Mouse (Mus musculus) ES-E14 (cell line): ENCODE measurements around the gene Gna15. TPM values are rescaled to one million over a fixed set of nuclear protein-coding genes. Genes with fewer than 3 reads are reported as not detected.

ENCODE experiments used
- DNase-seq: peaks from one replicate; pipeline ENCODE4 v3.0.0-alpha.2; 2013; ENCODE audit warnings: low read depth, low spot score
- H3K27ac ChIP-seq: 2 replicates; pipeline ENCODE4 v1.5.1; 2012; ENCODE audit warnings: low read depth, mild to moderate bottlenecking, low read length, moderate library complexity, mixed read lengths; ENCODE audit not compliant: poor library complexity, insufficient read depth, severe bottlenecking
- H3K36me3 ChIP-seq: 2 replicates; pipeline ENCODE4 v1.6.1; 2012; ENCODE audit warnings: mild to moderate bottlenecking, low read length, moderate library complexity, mixed read lengths; ENCODE audit not compliant: control insufficient read depth, poor library complexity, insufficient read depth, severe bottlenecking
- H3K4me1 ChIP-seq, 2 experiments: fragments of 150-350 bp in 1 of 2; sonication (generic) in 1 of 2; 2 replicates each; pipeline ENCODE4 v1.6.1; 2012; ENCODE audit warnings: low read length in 2 of 2, mild to moderate bottlenecking in 1 of 2, mixed read lengths in 1 of 2; ENCODE audit not compliant: control insufficient read depth in 2 of 2, insufficient read depth in 2 of 2, poor library complexity in 1 of 2
- H3K4me3 ChIP-seq, 2 experiments: fragments of 150-350 bp in 1 of 2; sonication (generic) in 1 of 2; 2 replicates each; pipeline ENCODE4 v1.5.1; 2012; ENCODE audit warnings: low read length in 2 of 2, low read depth in 1 of 2, mild to moderate bottlenecking in 1 of 2, mixed read lengths in 1 of 2; ENCODE audit not compliant: insufficient read depth in 1 of 2, poor library complexity in 1 of 2, severe bottlenecking in 1 of 2
- H3K9ac ChIP-seq: 2 replicates; pipeline ENCODE4 v1.6.1; 2012; ENCODE audit warnings: low read depth, mild to moderate bottlenecking, low read length, mixed read lengths; ENCODE audit not compliant: poor library complexity, insufficient read depth, severe bottlenecking
- H3K9me3 ChIP-seq: fragments of 150-350 bp; sonication (generic); 2 replicates; pipeline ENCODE4 v1.6.1; 2012; ENCODE audit warnings: low read depth, mild to moderate bottlenecking, low read length; ENCODE audit not compliant: control insufficient read depth, insufficient read depth
- CHD2 ChIP-seq: IDR thresholded peaks from 2 replicates; pipeline ENCODE4 v1.6.1; 2014; ENCODE audit warnings: mild to moderate bottlenecking, low read depth, low read length, inconsistent platforms
- HCFC1 ChIP-seq: IDR thresholded peaks from 2 replicates; pipeline ENCODE4 v1.6.1; 2012; ENCODE audit warnings: low read length, inconsistent platforms, borderline replicate concordance; ENCODE audit not compliant: insufficient read depth
- MAFK ChIP-seq: IDR thresholded peaks from 2 replicates; pipeline ENCODE4 v1.6.1; 2014; ENCODE audit warnings: mild to moderate bottlenecking, low read depth, low read length, inconsistent platforms; ENCODE audit not compliant: insufficient read depth
- ZC3H11A ChIP-seq: IDR thresholded peaks from 2 replicates; pipeline ENCODE4 v1.6.1; 2012; ENCODE audit warnings: low read depth, mild to moderate bottlenecking, inconsistent platforms, low read length, borderline replicate concordance
- ZNF384 ChIP-seq: IDR thresholded peaks from 2 replicates; pipeline ENCODE4 v1.6.1; 2012; ENCODE audit warnings: low read depth, low read length, inconsistent platforms
- in situ Hi-C, 2 experiments: fragments of 600-800 bp; cut with MboI; formaldehyde crosslinking; loops; one replicate each; pipeline ENCODE4 v1.15.1; 2025; ENCODE audit warnings: low sequenced_read_pairs in 2 of 2, inconsistent platforms in 1 of 2; ENCODE audit not compliant: unreplicated experiment in 2 of 2
- total RNA-seq: library from RNA; depleted of rRNA; stranded (reverse); fragments of 300-350 nt; gene quantifications from 2 replicates; pipeline ENCODE4 v1.2.3, GENCODE M21; 2012

Gna15 gene
- total RNA-seq, 1 experiment, result 11.8 TPM

DNA sequence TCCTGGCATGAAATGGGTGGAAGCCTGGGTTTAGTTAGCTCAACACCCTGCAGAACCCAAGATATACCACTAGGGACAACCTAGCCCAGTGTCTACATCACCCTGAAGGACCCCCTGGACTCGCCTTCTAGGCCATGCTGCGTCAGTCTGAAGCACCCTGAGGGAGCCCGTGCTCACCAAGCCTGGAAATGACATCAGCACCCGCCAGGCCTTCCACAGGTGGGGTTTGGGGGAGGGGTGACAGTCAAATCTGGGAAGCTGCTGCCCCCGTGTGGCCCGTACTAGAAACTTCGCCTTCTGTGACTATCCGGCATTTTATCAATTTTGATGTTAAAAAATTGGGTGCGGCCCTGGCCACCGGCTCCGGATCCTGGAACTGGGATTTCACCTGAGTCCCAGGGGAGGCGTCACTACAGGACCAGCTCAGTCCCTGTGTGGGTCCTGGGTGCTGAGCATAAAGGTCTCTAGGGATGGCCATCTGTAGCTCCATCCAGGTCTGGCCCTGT lies 27.6 kb upstream of the Gna15 start:
- H3K4me1 ChIP-seq, result peaks cover 3 to 6% of the 10 kb centered on the region in 2 experiments; a peak in 2 of 4 replicates
- no peak overlapping the region for H3K27ac ChIP-seq
- no peak overlapping the region for H3K4me3 ChIP-seq
- peak; percentile 77 for DNase-seq
- no peak for TF ChIP-seq CHD2
- TF ChIP-seq ZNF384, result no peak
- TF ChIP-seq ZC3H11A, result no peak
- TF ChIP-seq HCFC1, result no peak
- no peak for TF ChIP-seq MAFK
- no peaks in the 10 kb centered on the region for H3K9me3 ChIP-seq
- in situ Hi-C loops, result no loop called here
- no peaks in the 10 kb centered on the region for H3K36me3 ChIP-seq
- H3K9ac ChIP-seq, result peak overlapping the region; percentile 51; the same call in 1 of the 2 replicates

DNA sequence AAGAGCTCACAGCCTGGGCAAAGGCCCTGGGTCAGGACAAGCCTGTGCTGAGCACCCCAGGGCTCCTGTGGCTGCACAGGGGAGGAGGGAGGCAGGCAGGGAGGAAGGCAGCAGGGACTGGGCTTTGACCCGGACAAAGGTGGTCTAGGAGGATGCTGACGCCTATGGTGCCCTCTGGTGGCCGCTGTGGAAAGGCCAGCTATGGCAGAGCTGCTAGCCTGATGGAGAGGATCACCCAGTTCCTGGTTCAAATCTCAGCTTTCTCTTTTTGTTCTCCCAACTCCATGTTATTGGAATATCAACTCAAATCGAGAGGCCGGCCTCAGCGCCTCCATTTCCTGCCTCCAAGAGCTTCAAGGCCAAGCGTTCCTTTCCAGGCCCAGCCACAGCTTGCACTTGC lies 26.2 kb upstream of the Gna15 start:
- peak; percentile 74 for DNase-seq
- peaks cover 4 to 6% of the 10 kb centered on the region in 2 experiments; a peak in 2 of 4 replicates for H3K4me1 ChIP-seq
- no peak overlapping the region for H3K27ac ChIP-seq
- no peaks in the 10 kb centered on the region for H3K9me3 ChIP-seq
- H3K36me3 ChIP-seq, result no peaks in the 10 kb centered on the region
- no peak overlapping the region for H3K4me3 ChIP-seq
- H3K9ac ChIP-seq, result no peak overlapping the region
- in situ Hi-C loops, result no loop called here
- TF ChIP-seq ZC3H11A (no peak), CHD2 (no peak), HCFC1 (no peak), ZNF384 (no peak), MAFK (no peak)

DNA sequence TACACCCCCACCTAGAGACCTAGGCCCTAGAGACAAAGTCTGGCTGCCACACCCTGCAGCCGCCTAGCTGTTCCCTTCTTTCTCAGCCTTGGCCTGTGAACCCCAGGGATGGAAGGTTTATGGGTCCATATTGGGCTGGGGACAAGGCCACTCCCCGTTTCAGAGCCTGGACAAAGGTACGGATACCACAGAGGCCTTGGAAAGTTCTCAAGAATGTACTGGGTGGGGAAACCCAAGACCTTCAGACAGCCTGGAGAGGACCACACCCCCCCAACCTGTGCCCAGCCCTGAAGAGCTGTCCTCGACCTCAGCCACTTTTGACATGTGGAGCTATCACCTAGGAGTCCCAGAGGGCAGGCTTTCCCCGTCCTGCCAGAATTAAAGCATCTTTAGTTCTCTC lies 24.9 kb upstream of the Gna15 start:
- no peak for DNase-seq
- TF ChIP-seq MAFK, result no peak
- TF ChIP-seq CHD2, result no peak
- TF ChIP-seq ZC3H11A, result no peak
- no peak for TF ChIP-seq ZNF384
- no peak for TF ChIP-seq HCFC1
- no peak overlapping the region for H3K9ac ChIP-seq
- no peak overlapping the region for H3K4me3 ChIP-seq
- no peak overlapping the region for H3K27ac ChIP-seq
- H3K4me1 ChIP-seq, result peaks cover 4 to 5% of the 10 kb centered on the region in 2 experiments; a peak in 2 of 4 replicates
- in situ Hi-C loops, result no loop called here
- no peaks in the 10 kb centered on the region for H3K9me3 ChIP-seq
- no peaks in the 10 kb centered on the region for H3K36me3 ChIP-seq

DNA sequence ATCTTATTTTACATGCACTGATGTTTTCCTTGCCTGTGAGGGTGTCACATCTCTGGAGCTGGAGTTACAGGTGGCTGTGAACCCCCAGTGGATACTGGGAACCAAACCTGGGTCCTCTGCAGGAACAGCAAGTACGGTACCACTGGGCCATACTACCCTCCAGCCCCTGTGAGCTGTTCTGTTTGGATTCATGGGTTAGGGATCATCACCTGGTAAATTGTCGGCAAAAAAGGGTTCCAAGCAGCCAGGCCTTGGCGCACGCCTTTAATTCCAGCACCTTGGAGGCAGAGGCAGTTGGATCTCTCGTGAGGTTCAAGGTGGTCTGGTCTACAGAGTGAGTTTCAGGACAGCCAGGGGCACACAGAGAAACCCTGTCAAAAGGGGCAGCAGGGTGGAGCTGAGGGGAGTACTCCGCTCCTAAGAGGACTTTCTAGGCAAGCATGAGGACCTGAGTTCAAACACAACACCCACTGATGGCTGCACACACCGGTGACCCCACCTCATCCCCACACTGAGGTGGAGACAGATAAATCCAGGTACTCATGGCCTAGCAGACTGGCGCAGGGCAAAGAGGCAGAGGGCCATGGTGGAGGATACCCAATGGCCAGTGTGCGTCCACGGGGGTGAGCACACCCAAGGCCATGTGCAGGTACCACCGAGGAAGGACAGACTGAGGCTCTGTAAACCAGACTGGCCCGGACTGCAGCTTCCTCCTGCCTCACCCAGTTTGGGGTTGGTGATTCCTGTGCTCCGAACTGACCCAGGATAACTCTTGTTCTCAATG lies 23.0 kb upstream of the Gna15 start:
- H3K4me3 ChIP-seq, result no peak overlapping the region
- H3K36me3 ChIP-seq, result no peaks in the 10 kb centered on the region
- no peaks in the 10 kb centered on the region for H3K9me3 ChIP-seq
- H3K9ac ChIP-seq, result no peak overlapping the region
- in situ Hi-C loops, result no loop called here
- TF ChIP-seq CHD2, result no peak
- TF ChIP-seq ZNF384, result no peak
- TF ChIP-seq MAFK, result no peak
- no peak for TF ChIP-seq ZC3H11A
- TF ChIP-seq HCFC1, result no peak
- H3K4me1 ChIP-seq, result peaks cover 5 to 23% of the 10 kb centered on the region in 2 experiments; a peak in 3 of 4 replicates
- no peak overlapping the region for H3K27ac ChIP-seq
- DNase-seq, result no peak
